Mouse (Mus musculus): Measurements from ENCODE around the gene H2-M10.6. TPM values are rescaled to one million over a fixed set of nuclear protein-coding genes. Genes with fewer than 3 reads are reported as not detected.
A peak's percentile ranks its signal among the peaks of the same experiment; 100 is the strongest.

The H2-M10.6 gene
- polyA plus RNA-seq, 2 experiments = not detected

- Histone ChIP-seq H3K4me1 (replicated peaks; ENCODE audit: control insufficient read depth in 2 of 2, insufficient read depth in 2 of 2, low read length in 1 of 2) (peaks cover 7 to 15% of the 10 kb centered on the region in 2 experiments), H3K27me3 (ENCODE audit: control insufficient read depth, insufficient read depth, low read length) (peaks cover 3% of the 10 kb centered on the region; the same call in 1 of the 2 replicates), H3K4me3 (ENCODE audit: insufficient read depth in 1 of 2, low read depth in 2 of 2, low read length in 2 of 2) (no peak overlapping the region), H3K9me3 (ENCODE audit: control insufficient read depth, low read length) (no peaks in the 10 kb centered on the region), H3K36me3 (replicated peaks; ENCODE audit: control insufficient read depth, insufficient read depth, low read depth) (no peaks in the 10 kb centered on the region), H3K9ac (replicated peaks) (no peak overlapping the region), H3K4me2 (ENCODE audit: low read depth) (no peak overlapping the region), H3K27ac (no peak overlapping the region)
- no peak for DNase-seq (ENCODE audit: low read depth in 3 of 3, low spot score in 3 of 3)
- ATAC-seq (ENCODE audit: insufficient read depth) = no peak
- TF ChIP-seq EP300 (IDR thresholded peaks at IDR 0.05; ENCODE audit: low read depth) = no peak
- no peak for TF ChIP-seq CTCF (IDR thresholded peaks at IDR 0.05; ENCODE audit: low read depth)
- 46% methylated on average over 4 of the region's 4 CpGs for WGBS (ENCODE audit: insufficient replicate concordance)
These were observed 20.7 kb downstream of the H2-M10.6 start for GRCm38 (mm10) chr17:36832694-36833093.

GRCm38 (mm10) chr17:36835591-36836426 is 23.8 kb downstream of the H2-M10.6 start:
- peak overlapping the region; percentile 49 for H3K9ac ChIP-seq (replicated peaks)
- DNase-seq (ENCODE audit: low read depth in 3 of 3, low spot score in 3 of 3) = peak; percentile 46 to 61 (median 59)
- peaks cover 11 to 13% of the 10 kb centered on the region in 2 experiments for H3K4me1 ChIP-seq (replicated peaks; ENCODE audit: control insufficient read depth in 2 of 2, insufficient read depth in 2 of 2, low read length in 1 of 2)
- WGBS (ENCODE audit: insufficient replicate concordance) = 24% methylated on average over 12 of the region's 12 CpGs
- peak overlapping the region; percentile 80 for H3K4me2 ChIP-seq (ENCODE audit: low read depth)
- ATAC-seq (ENCODE audit: insufficient read depth) = peak; percentile 9; the same call in 1 of the 2 replicates
- peak overlapping the region; percentile 63 for H3K27ac ChIP-seq
- H3K9me3 ChIP-seq (ENCODE audit: control insufficient read depth, low read length) = no peaks in the 10 kb centered on the region
- peak overlapping the region; percentile 64 to 67; a peak in 3 of 4 replicates for H3K4me3 ChIP-seq (ENCODE audit: insufficient read depth in 1 of 2, low read depth in 2 of 2, low read length in 2 of 2)
- TF ChIP-seq CTCF (IDR thresholded peaks at IDR 0.05; ENCODE audit: low read depth) (peak; percentile 60), EP300 (IDR thresholded peaks at IDR 0.05; ENCODE audit: low read depth) (no peak)
- H3K27me3 ChIP-seq (ENCODE audit: control insufficient read depth, insufficient read depth, low read length) = no peaks in the 10 kb centered on the region
- H3K36me3 ChIP-seq (replicated peaks; ENCODE audit: control insufficient read depth, insufficient read depth, low read depth) = no peaks in the 10 kb centered on the region

- Histone ChIP-seq H3K27me3 (ENCODE audit: control insufficient read depth, insufficient read depth, low read length) (no peaks in the 10 kb centered on the region), H3K36me3 (replicated peaks; ENCODE audit: control insufficient read depth, insufficient read depth, low read depth) (no peaks in the 10 kb centered on the region), H3K4me3 (ENCODE audit: insufficient read depth in 1 of 2, low read depth in 2 of 2, low read length in 2 of 2) (peak overlapping the region; percentile 64 to 67), H3K27ac (peak overlapping the region; percentile 63), H3K9ac (replicated peaks) (peak overlapping the region; percentile 49), H3K4me1 (replicated peaks; ENCODE audit: control insufficient read depth in 2 of 2, insufficient read depth in 2 of 2, low read length in 1 of 2) (peaks cover 11 to 13% of the 10 kb centered on the region in 2 experiments), H3K9me3 (ENCODE audit: control insufficient read depth, low read length) (no peaks in the 10 kb centered on the region), H3K4me2 (ENCODE audit: low read depth) (peak overlapping the region; percentile 80)
- DNase-seq (ENCODE audit: low read depth in 3 of 3, low spot score in 3 of 3) (no peak), ATAC-seq (ENCODE audit: insufficient read depth) (peak; percentile 6; the same call in 1 of the 2 replicates)
- TF ChIP-seq CTCF (IDR thresholded peaks at IDR 0.05; ENCODE audit: low read depth) = no peak
- no peak for TF ChIP-seq EP300 (IDR thresholded peaks at IDR 0.05; ENCODE audit: low read depth)
- WGBS (ENCODE audit: insufficient replicate concordance) = 9% methylated on average over 3 of the region's 3 CpGs
These were observed 24.4 kb downstream of the H2-M10.6 start for GRCm38 (mm10) chr17:36836427-36836812.

- Histone ChIP-seq H3K4me1 (replicated peaks; ENCODE audit: control insufficient read depth in 2 of 2, insufficient read depth in 2 of 2, low read length in 1 of 2) (peaks cover 11 to 13% of the 10 kb centered on the region in 2 experiments), H3K9me3 (ENCODE audit: control insufficient read depth, low read length) (no peaks in the 10 kb centered on the region), H3K9ac (replicated peaks) (peak within 1 kb of the TSS; percentile 69), H3K4me2 (ENCODE audit: low read depth) (peak within 1 kb of the TSS; percentile 80), H3K27me3 (ENCODE audit: control insufficient read depth, insufficient read depth, low read length) (no peaks in the 10 kb centered on the region), H3K36me3 (replicated peaks; ENCODE audit: control insufficient read depth, insufficient read depth, low read depth) (no peaks in the 10 kb centered on the region), H3K27ac (peak within 1 kb of the TSS; percentile 63), H3K4me3 (ENCODE audit: insufficient read depth in 1 of 2, low read depth in 2 of 2, low read length in 2 of 2) (peak within 1 kb of the TSS; percentile 64 to 67)
- under 1% methylated on average over 58 of the region's 58 CpGs for WGBS (ENCODE audit: insufficient replicate concordance)
- DNase-seq (ENCODE audit: low read depth in 3 of 3, low spot score in 3 of 3) (peak; percentile 95 to 97 (median 96)), ATAC-seq (ENCODE audit: insufficient read depth) (peak; percentile 98)
- TF ChIP-seq EP300 (IDR thresholded peaks at IDR 0.05; ENCODE audit: low read depth) = no peak
These were observed 25.1 kb downstream of the H2-M10.6 start, which contains the start of gene Trim26 for GRCm38 (mm10) chr17:36836874-36837647. Trim26 (plus strand) TSS chr17:36837134.

DNA sequence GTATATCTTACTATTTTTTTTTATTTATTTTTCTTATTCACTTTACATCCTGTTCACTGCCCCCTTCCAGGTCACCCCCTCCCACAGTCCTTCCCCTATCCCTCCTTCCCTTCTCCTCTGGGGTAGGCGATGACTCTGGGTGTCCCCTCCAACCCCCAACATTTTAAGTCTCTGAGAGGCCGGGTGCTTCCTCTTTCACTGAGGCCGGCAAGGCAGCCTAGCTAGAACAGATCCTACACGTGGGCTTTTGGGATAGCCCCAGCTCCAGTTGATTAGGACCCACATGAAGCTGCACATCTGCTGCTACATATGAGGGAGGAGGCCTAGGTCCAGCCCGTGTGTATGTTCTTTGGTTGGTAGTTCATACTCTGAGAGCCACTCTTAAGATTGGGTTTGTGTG is 27.0 kb downstream of the H2-M10.6 start:
- H3K27me3 ChIP-seq (ENCODE audit: control insufficient read depth, insufficient read depth, low read length) = no peaks in the 10 kb centered on the region
- no peak overlapping the region for H3K27ac ChIP-seq
- H3K36me3 ChIP-seq (replicated peaks; ENCODE audit: control insufficient read depth, insufficient read depth, low read depth) = no peaks in the 10 kb centered on the region
- H3K9ac ChIP-seq (replicated peaks) = no peak overlapping the region
- 42% methylated on average over 5 of the region's 5 CpGs for WGBS (ENCODE audit: insufficient replicate concordance)
- H3K4me3 ChIP-seq (ENCODE audit: insufficient read depth in 1 of 2, low read depth in 2 of 2, low read length in 2 of 2) = no peak overlapping the region
- H3K4me2 ChIP-seq (ENCODE audit: low read depth) = no peak overlapping the region
- TF ChIP-seq EP300 (IDR thresholded peaks at IDR 0.05; ENCODE audit: low read depth) (no peak), CTCF (IDR thresholded peaks at IDR 0.05; ENCODE audit: low read depth) (no peak)
- no peak for ATAC-seq (ENCODE audit: insufficient read depth)
- peaks cover 21 to 26% of the 10 kb centered on the region in 2 experiments for H3K4me1 ChIP-seq (replicated peaks; ENCODE audit: control insufficient read depth in 2 of 2, insufficient read depth in 2 of 2, low read length in 1 of 2)
- no peak for DNase-seq (ENCODE audit: low read depth in 3 of 3, low spot score in 3 of 3)
- H3K9me3 ChIP-seq (ENCODE audit: control insufficient read depth, low read length) = no peaks in the 10 kb centered on the region

Data from liver, embryonic 14.5 days (tissue).